Mouse (Mus musculus) forebrain, embryonic 10.5 days (tissue): ENCODE measurements at regions not wholly inside any gene's neighbourhood (a gene's known extent, or its start where the extent isn't known, plus 50 kb on each side); places are given as distances from the start of the nearest gene placed in this dataset.
A peak's percentile ranks its signal among the peaks of the same experiment; 100 is the strongest.

ENCODE experiments used
- DNase-seq: peaks from one replicate; pipeline ENCODE4 v3.0.0-alpha.2; 2017; ENCODE audit warnings: low spot score; ENCODE audit errors: extremely low spot score
- H3K27ac ChIP-seq: fragments of 300-500 bp; sonication (generic); 2 replicates; pipeline ENCODE4 v1.5.1; 2016; ENCODE audit warnings: mild to moderate bottlenecking
- H3K27me3 ChIP-seq: fragments of 300-500 bp; sonication (generic); 2 replicates; pipeline ENCODE4 v1.6.1; 2016; ENCODE audit warnings: mild to moderate bottlenecking; ENCODE audit not compliant: poor library complexity, severe bottlenecking
- H3K36me3 ChIP-seq: fragments of 300-500 bp; sonication (generic); replicated peaks from 2 replicates; pipeline ENCODE4 v1.6.1; 2016; ENCODE audit warnings: mild to moderate bottlenecking, moderate library complexity
- H3K4me1 ChIP-seq: fragments of 300-500 bp; sonication (generic); 2 replicates; pipeline ENCODE4 v1.6.1; 2016
- H3K4me3 ChIP-seq: fragments of 300-500 bp; sonication (generic); 2 replicates; pipeline ENCODE4 v1.5.1; 2016; ENCODE audit warnings: mild to moderate bottlenecking, moderate library complexity
- H3K9me3 ChIP-seq: fragments of 300-500 bp; sonication (generic); 2 replicates; pipeline ENCODE4 v1.6.1; 2016; ENCODE audit warnings: mild to moderate bottlenecking, moderate library complexity
- WGBS: fragments of 180-500 bp; shearing (Covaris S2); methylation state at CpG from one replicate; pipeline ENCODE4 v1.1.7; 2016; 5-methylcytosine and 5-hydroxymethylcytosine counted together

- H3K27ac ChIP-seq: no peak overlapping the region
- H3K4me1 ChIP-seq: no peaks in the 10 kb centered on the region
- no peaks in the 10 kb centered on the region for H3K9me3 ChIP-seq
- no peaks in the 10 kb centered on the region for H3K36me3 ChIP-seq
- no peak overlapping the region for H3K4me3 ChIP-seq
- no peak for DNase-seq
- 65% methylated on average over 7 of the region's 7 CpGs for WGBS
- H3K27me3 ChIP-seq: no peaks in the 10 kb centered on the region
These were observed 190.3 kb upstream of the Tars start for GRCm38 (mm10) chr15:11589795-11590194.

- 94% methylated on average over 2 of the region's 2 CpGs for WGBS
- H3K27ac ChIP-seq: no peak overlapping the region
These were observed 186.9 kb upstream of the Tars start for GRCm38 (mm10) chr15:11586384-11586783.

GRCm38 (mm10) chr15:11584155-11584554 lies 184.7 kb upstream of the Tars start:
- H3K36me3 ChIP-seq: no peaks in the 10 kb centered on the region
- DNase-seq: no peak
- no peaks in the 10 kb centered on the region for H3K4me1 ChIP-seq
- no peaks in the 10 kb centered on the region for H3K9me3 ChIP-seq
- 47% methylated on average over 2 of the region's 2 CpGs for WGBS
- H3K27ac ChIP-seq: no peak overlapping the region
- no peak overlapping the region for H3K4me3 ChIP-seq
- H3K27me3 ChIP-seq: no peaks in the 10 kb centered on the region

More at GRCm38 (mm10) chr15:11586384-11586783, 186.9 kb upstream of the Tars start:
- H3K4me1 ChIP-seq: no peaks in the 10 kb centered on the region
- H3K36me3 ChIP-seq: no peaks in the 10 kb centered on the region
- DNase-seq: no peak
- H3K9me3 ChIP-seq: no peaks in the 10 kb centered on the region
- H3K4me3 ChIP-seq: no peak overlapping the region
- no peaks in the 10 kb centered on the region for H3K27me3 ChIP-seq

GRCm38 (mm10) chr15:11578331-11578730 lies 178.9 kb upstream of the Tars start:
- H3K4me3 ChIP-seq: no peak overlapping the region
- WGBS: 83% methylated on average over 1 of the region's 1 CpGs

GRCm38 (mm10) chr15:11574359-11574758 lies 174.9 kb upstream of the Tars start:
- Histone ChIP-seq H3K4me3 (no peak overlapping the region), H3K27ac (no peak overlapping the region), H3K4me1 (no peaks in the 10 kb centered on the region), H3K9me3 (no peaks in the 10 kb centered on the region), H3K27me3 (no peaks in the 10 kb centered on the region), H3K36me3 (no peaks in the 10 kb centered on the region)
- WGBS: 97% methylated on average over 2 of the region's 2 CpGs
- DNase-seq: no peak

More at GRCm38 (mm10) chr15:11578331-11578730, 178.9 kb upstream of the Tars start:
- no peaks in the 10 kb centered on the region for H3K9me3 ChIP-seq
- H3K36me3 ChIP-seq: no peaks in the 10 kb centered on the region
- H3K4me1 ChIP-seq: no peaks in the 10 kb centered on the region
- DNase-seq: no peak
- H3K27ac ChIP-seq: no peak overlapping the region
- no peaks in the 10 kb centered on the region for H3K27me3 ChIP-seq

- 91% methylated on average over 2 of the region's 2 CpGs for WGBS
- no peaks in the 10 kb centered on the region for H3K9me3 ChIP-seq
- H3K27me3 ChIP-seq: no peaks in the 10 kb centered on the region
- no peak overlapping the region for H3K27ac ChIP-seq
- H3K4me1 ChIP-seq: no peaks in the 10 kb centered on the region
- no peaks in the 10 kb centered on the region for H3K36me3 ChIP-seq
- no peak for DNase-seq
- no peak overlapping the region for H3K4me3 ChIP-seq
These were observed 174.0 kb upstream of the Tars start for GRCm38 (mm10) chr15:11573496-11573895.

GRCm38 (mm10) chr15:11572063-11572462 lies 172.6 kb upstream of the Tars start:
- Histone ChIP-seq H3K4me3 (no peak overlapping the region), H3K4me1 (no peaks in the 10 kb centered on the region; the same call in 1 of the 2 replicates), H3K27ac (no peak overlapping the region), H3K27me3 (no peaks in the 10 kb centered on the region), H3K9me3 (no peaks in the 10 kb centered on the region), H3K36me3 (no peaks in the 10 kb centered on the region)
- WGBS: 93% methylated on average over 4 of the region's 4 CpGs
- no peak for DNase-seq

- Histone ChIP-seq H3K4me1 (peaks cover 17% of the 10 kb centered on the region), H3K36me3 (no peaks in the 10 kb centered on the region), H3K9me3 (no peaks in the 10 kb centered on the region), H3K27me3 (no peaks in the 10 kb centered on the region), H3K27ac (peak overlapping the region; percentile 78), H3K4me3 (peak overlapping the region; percentile 13; the same call in 1 of the 2 replicates)
- WGBS: 28% methylated on average over 10 of the region's 10 CpGs
- peak; percentile 31 for DNase-seq
These were observed 166.1 kb upstream of the Tars start for GRCm38 (mm10) chr15:11565503-11566031.

GRCm38 (mm10) chr15:11552568-11552967 lies 153.1 kb upstream of the Tars start:
- no peak overlapping the region for H3K4me3 ChIP-seq
- no peak for DNase-seq
- no peak overlapping the region for H3K27ac ChIP-seq
- 64% methylated on average over 2 of the region's 2 CpGs for WGBS
- no peaks in the 10 kb centered on the region for H3K27me3 ChIP-seq
- H3K36me3 ChIP-seq: no peaks in the 10 kb centered on the region
- no peaks in the 10 kb centered on the region for H3K4me1 ChIP-seq
- no peaks in the 10 kb centered on the region; the same call in 1 of the 2 replicates for H3K9me3 ChIP-seq

- H3K27me3 ChIP-seq: no peaks in the 10 kb centered on the region
- H3K27ac ChIP-seq: no peak overlapping the region
- H3K4me1 ChIP-seq: no peaks in the 10 kb centered on the region
- no peak overlapping the region for H3K4me3 ChIP-seq
- H3K9me3 ChIP-seq: no peaks in the 10 kb centered on the region; the same call in 1 of the 2 replicates
- no peaks in the 10 kb centered on the region for H3K36me3 ChIP-seq
- 83% methylated on average over 1 of the region's 1 CpGs for WGBS
- no peak for DNase-seq
These were observed 152.6 kb upstream of the Tars start for GRCm38 (mm10) chr15:11552110-11552509.

GRCm38 (mm10) chr15:11539485-11539884 lies 140.0 kb upstream of the Tars start:
- no peaks in the 10 kb centered on the region for H3K9me3 ChIP-seq
- whole genome bisulfite sequencing: 88% methylated on average over 3 of the region's 3 CpGs
- H3K4me3 ChIP-seq: no peak overlapping the region
- H3K27me3 ChIP-seq: no peaks in the 10 kb centered on the region
- peaks cover 7% of the 10 kb centered on the region for H3K4me1 ChIP-seq
- DNase-seq: no peak
- no peaks in the 10 kb centered on the region for H3K36me3 ChIP-seq
- no peak overlapping the region for H3K27ac ChIP-seq

- Histone ChIP-seq H3K27me3 (no peaks in the 10 kb centered on the region), H3K9me3 (no peaks in the 10 kb centered on the region), H3K4me1 (peaks cover 11% of the 10 kb centered on the region), H3K27ac (no peak overlapping the region), H3K4me3 (no peak overlapping the region), H3K36me3 (no peaks in the 10 kb centered on the region)
- no peak for DNase-seq
- 86% methylated on average over 7 of the region's 7 CpGs for WGBS
These were observed 136.7 kb upstream of the Tars start for GRCm38 (mm10) chr15:11536076-11536620.

- no peak for DNase-seq
- 94% methylated on average over 12 of the region's 12 CpGs for WGBS
These were observed 135.2 kb upstream of the Tars start for GRCm38 (mm10) chr15:11534404-11535251.

More at GRCm38 (mm10) chr15:11534404-11535251, 135.2 kb upstream of the Tars start:
- no peak overlapping the region for H3K4me3 ChIP-seq
- H3K27me3 ChIP-seq: no peaks in the 10 kb centered on the region
- peaks cover 26% of the 10 kb centered on the region for H3K4me1 ChIP-seq
- no peaks in the 10 kb centered on the region for H3K9me3 ChIP-seq
- no peaks in the 10 kb centered on the region for H3K36me3 ChIP-seq
- H3K27ac ChIP-seq: no peak overlapping the region
